Mouse (Mus musculus): ENCODE results near the gene Rasgef1b. TPM values are rescaled to one million over a fixed set of nuclear protein-coding genes. Genes with fewer than 3 reads are reported as not detected.
"Not testable (repeated sequence)": the region's sequence is repeated elsewhere in the genome, so short reads cannot be mapped to it uniquely, and the experiment has no call there.

The Rasgef1b gene
- total RNA-seq, 1 experiment from 2014 or later, result 30.5 TPM

DNA sequence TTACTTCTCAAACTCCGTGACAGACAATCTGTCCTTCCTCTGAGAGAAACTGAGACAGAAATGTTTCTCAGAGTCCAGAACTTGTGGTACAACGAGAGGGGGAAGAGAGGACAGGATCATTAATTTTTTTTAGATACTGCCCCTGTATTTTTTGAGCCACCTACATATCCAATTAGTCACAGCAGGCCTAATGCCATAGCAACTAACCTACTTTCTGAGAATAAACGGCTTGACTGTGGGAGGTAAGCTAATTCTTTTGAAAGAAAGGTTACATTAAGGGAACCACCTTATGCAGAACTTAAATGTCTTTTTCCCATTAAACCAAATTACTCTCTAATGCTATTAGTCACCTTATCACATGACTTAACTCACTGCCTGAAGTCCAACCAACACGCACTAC, 501.5 kb downstream of the Rasgef1b start:
- no peak for ATAC-seq (replicated peaks in 1 of 2; ENCODE audit: insufficient read depth in 1 of 2, low FRiP score in 2 of 2, low TSS enrichment in 1 of 2, low read depth in 1 of 2, poor library complexity in 2 of 2, severe bottlenecking in 2 of 2)

DNA sequence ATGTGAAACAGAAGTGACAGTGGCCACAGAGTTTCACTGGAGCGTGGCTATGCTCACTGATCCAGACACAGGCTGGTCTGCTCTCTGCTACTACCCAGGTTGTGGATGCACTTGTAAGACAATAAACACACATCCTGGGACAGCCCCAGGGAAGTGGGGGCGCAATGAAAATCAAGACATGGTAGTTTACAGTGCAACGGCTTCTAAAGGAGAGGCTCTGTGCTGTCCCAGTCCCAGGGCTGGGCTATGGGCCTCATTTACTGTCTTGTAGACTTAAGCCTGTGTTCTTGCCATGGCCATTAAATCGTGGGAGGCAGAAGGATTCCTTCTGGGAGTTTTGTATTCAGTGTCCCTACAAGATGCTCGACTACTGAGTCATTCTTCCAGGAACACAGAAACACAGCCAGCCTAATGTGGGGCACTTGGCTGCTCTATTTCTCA, 504.3 kb downstream of the Rasgef1b start:
- no peak for ATAC-seq (replicated peaks in 1 of 2; ENCODE audit: insufficient read depth in 1 of 2, low FRiP score in 2 of 2, low TSS enrichment in 1 of 2, low read depth in 1 of 2, poor library complexity in 2 of 2, severe bottlenecking in 2 of 2)

DNA sequence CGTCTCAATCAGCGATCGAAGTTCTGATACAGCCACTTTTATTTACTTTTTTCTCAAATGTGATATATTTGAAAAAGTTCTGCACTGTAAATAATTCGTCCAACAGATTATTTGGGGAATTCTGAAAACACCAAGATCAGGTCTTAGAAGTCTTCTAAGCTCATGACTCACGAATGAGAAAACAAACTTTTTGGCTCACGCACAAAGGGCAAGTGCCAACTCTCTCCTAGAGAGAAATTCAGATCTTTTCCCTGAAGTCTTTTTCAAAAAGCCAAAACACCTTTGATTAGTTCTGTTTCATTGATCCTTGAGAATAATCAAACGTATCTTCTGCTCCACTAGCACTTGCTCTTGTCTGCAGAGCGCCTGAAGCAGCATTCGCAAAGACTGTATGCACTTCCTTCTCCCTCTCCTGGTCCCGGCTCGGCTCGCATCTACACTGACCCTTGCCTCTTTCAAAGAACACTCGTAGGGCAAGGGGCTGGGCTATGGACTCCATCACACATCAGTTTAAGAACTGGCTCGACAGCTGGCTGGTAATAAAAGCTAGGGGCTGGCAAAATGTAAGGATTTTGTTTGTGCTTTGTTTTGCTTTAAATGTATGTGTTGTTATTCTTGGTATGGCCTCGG, 504.9 kb downstream of the Rasgef1b start:
- no peak for ATAC-seq (replicated peaks in 1 of 2; ENCODE audit: insufficient read depth in 1 of 2, low FRiP score in 2 of 2, low TSS enrichment in 1 of 2, low read depth in 1 of 2, poor library complexity in 2 of 2, severe bottlenecking in 2 of 2)

DNA sequence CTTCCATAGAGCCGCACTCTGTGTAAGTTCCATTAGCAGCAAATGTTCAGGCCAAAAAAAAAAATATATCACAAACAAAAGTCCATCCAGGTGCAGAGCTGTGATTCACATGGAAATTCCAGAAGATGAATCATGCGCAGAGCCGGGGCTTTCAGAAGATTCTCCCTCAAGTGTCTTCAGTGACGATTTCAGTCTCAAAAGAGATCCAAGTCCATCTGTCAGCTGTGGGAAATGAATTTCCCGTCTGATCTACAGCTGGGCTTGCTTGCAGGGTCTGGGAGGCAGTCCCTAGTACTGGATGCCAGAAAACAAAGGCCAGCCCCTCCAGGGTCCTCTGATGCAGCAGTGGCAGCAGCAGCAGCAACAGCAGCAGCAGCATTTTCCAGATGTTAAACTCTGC, 510.5 kb downstream of the Rasgef1b start:
- ATAC-seq (replicated peaks in 1 of 2; ENCODE audit: insufficient read depth in 1 of 2, low FRiP score in 2 of 2, low TSS enrichment in 1 of 2, low read depth in 1 of 2, poor library complexity in 2 of 2, severe bottlenecking in 2 of 2), result no peak

DNA sequence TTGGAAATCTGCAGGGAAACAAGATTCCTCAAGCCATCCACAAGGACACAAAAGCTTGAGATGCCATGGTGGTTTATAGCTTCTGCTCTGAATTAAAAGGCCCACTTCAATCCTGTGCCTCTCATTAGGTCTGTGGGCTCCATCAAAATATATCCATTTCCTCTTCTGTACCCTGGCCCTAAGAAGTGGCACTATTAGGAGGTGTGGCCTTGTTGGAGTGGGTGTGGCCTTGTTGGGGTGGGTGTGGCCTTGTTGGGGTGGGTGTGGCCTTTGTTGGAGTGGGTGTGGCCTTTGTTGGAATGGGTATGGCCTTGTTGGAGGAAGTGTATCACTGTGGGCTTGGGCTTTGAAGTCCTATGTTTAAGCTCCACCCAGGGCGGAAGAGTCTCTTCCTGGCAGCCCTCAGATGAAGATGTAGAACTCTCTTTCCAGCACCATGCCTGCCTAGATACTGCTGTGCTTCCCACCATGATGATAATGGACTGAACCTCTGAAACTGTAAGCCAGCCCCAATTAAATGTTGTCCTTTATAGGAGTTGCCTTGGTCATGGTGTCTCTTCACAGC, 512.2 kb downstream of the Rasgef1b start:
- ATAC-seq (replicated peaks in 1 of 2; ENCODE audit: insufficient read depth in 1 of 2, low FRiP score in 2 of 2, low TSS enrichment in 1 of 2, low read depth in 1 of 2, poor library complexity in 2 of 2, severe bottlenecking in 2 of 2), result not testable (repeated sequence)

DNA sequence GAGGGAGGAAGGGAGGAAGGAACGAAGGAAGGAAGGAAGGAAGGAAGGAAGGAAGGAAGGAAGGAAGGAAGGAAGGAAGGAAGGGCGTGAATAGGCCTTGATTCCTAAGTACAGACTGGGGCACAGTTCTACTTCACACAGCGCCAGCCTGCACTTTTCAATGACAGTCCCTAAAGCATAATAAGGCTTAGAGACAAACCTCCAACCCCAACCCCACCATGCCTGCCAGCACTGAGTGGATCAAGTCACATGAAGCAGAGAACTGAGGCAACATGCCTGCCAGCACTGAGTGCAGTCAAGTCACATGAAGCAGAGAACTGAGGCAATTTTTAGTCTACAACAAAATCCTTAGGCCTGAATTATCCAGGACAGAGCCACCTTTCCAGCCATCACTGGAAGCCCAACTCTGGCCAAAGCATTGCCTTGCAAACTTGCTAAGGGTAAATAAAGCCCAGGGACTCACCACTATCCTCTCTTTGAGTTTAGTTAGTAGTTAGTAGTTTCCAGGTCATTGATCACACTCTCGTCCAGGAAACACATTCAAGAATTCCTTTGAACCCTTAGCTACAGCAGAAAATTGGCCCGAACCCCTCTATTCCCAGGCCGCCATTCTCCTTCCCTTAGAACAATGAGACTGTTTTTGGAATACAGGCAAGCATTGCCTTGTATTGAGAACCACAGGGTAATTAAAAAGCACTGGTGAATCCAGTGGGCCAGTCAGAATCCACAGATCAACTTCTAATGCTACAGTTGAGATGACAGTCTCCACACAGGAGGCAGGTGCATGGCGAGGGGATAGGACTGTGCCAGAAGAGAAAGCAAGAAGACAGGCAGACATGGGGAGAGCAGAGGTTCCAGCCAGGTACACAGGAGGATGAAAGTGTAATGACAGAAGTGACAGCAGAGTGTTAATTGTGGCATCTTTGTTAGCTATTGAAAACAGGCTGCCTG, 513.4 kb downstream of the Rasgef1b start:
- ATAC-seq (replicated peaks in 1 of 2; ENCODE audit: insufficient read depth in 1 of 2, low FRiP score in 2 of 2, low TSS enrichment in 1 of 2, low read depth in 1 of 2, poor library complexity in 2 of 2, severe bottlenecking in 2 of 2), result no peak

DNA sequence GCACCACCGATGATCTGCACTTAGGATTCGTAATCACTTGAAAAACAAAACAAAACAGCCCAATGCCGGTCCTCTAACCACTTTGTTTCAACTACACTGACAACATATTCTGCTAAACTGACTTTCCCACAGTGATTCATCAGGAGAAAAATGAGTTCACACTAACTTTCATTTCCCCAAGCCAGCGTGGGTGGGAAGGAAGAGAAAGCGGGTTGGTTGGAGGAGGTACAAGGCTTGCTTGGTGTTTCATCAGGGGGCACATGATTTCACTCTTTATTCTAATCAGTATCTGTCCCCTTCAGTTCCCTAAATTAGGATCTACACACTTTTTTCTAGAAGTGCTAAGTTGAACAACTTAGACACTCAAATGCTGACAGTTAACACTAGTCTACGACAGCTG, 514.5 kb downstream of the Rasgef1b start:
- ATAC-seq (replicated peaks in 1 of 2; ENCODE audit: insufficient read depth in 1 of 2, low FRiP score in 2 of 2, low TSS enrichment in 1 of 2, low read depth in 1 of 2, poor library complexity in 2 of 2, severe bottlenecking in 2 of 2), result no peak; a peak in 1 of 4 replicates

DNA sequence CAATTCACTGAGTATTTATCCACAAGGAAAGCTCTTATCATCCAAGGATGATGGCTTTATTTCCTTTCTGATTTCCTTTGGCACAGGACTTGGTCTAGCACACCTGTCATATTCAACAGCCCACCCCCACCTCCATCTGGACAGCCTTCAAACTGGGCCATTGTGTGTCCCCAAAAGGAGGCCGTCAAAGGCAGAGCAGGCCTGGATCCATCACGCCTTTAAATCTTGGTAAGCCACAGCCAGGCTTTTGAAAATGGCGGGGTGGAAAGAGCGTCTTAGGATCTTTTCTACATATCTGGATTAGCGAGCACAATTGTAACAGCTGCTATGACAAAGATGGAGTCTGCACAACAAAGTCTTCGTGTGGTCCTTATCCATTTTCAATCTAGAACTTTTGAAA, 515.7 kb downstream of the Rasgef1b start:
- no peak for ATAC-seq (replicated peaks in 1 of 2; ENCODE audit: insufficient read depth in 1 of 2, low FRiP score in 2 of 2, low TSS enrichment in 1 of 2, low read depth in 1 of 2, poor library complexity in 2 of 2, severe bottlenecking in 2 of 2)

DNA sequence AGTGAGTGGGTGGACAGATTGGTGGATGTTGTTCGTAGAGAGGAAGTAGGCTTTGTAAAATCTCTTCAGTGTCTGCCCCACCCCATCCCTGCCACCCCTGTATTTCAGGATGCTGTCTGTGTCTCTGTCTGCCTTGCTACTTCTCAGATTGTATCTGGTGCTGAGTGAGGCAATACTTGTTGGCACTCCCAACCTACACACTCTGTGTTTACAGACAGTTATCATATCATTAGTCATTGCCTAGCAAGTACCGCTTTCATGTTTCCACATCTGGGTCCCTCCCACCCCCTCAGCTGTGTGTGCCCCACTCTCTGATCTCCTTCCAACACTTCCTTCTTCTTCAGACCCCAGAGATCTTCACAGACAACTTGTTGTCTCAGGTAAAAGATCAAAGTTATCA, 525.4 kb downstream of the Rasgef1b start:
- no peak for ATAC-seq (replicated peaks in 1 of 2; ENCODE audit: insufficient read depth in 1 of 2, low FRiP score in 2 of 2, low TSS enrichment in 1 of 2, low read depth in 1 of 2, poor library complexity in 2 of 2, severe bottlenecking in 2 of 2)

DNA sequence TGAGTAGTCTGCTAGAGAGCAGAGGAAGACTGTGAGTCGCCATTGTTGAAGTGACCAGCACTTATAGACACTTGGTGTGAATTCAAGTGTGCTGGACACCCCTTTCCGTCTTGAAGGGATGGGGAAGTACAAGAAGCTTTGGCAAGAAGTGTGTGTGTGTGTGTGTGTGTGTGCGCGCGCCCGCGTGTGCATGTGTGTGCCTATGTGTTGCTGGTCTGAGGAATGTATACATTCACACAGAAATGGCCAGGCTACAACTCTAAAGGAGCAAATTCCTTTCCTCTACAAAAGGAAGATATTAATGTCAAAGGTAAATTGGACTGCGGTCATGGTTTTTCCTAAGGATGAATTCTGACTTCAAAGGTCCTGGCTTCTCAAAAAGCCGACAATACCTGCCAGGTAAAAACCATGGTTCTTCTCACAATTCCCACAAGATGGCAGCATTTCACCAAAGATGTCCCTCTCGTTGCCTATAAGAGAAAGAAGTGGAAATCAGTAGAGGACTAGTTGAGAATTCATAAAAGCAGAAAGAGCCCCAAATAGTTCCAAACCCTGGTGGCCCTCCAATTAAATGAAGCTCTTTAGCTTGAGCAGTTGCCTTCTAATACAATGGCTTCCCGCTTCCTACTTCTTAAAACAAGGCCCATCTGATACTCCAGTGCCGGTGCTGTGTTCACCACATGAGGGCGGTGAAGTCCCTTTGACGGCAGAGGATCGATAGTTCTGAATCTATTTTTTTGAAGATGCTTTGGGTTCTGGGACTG, 526.6 kb downstream of the Rasgef1b start:
- ATAC-seq (replicated peaks in 1 of 2; ENCODE audit: insufficient read depth in 1 of 2, low FRiP score in 2 of 2, low TSS enrichment in 1 of 2, low read depth in 1 of 2, poor library complexity in 2 of 2, severe bottlenecking in 2 of 2), result peak; percentile 64 to 74; a peak in 3 of 4 replicates

DNA sequence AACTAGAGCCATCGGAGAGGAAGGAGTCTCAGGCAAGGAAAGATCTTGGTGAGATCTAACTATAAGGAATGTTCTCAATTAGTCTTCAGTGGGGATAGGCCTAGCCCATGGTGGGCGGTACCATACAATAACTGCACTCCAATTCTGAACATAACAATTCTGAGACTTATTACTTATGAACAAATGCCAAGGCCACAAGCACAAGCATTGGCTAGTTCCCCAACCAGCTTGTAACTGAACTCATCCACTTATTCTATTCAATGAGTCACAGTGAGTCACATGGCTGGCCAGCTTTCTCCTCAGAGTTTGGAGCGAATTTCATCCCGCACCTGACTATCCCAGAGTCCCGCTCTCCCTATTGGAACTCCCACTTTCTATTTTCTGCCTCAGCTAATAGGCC, 533.4 kb downstream of the Rasgef1b start:
- ATAC-seq (replicated peaks in 1 of 2; ENCODE audit: insufficient read depth in 1 of 2, low FRiP score in 2 of 2, low TSS enrichment in 1 of 2, low read depth in 1 of 2, poor library complexity in 2 of 2, severe bottlenecking in 2 of 2), result no peak

DNA sequence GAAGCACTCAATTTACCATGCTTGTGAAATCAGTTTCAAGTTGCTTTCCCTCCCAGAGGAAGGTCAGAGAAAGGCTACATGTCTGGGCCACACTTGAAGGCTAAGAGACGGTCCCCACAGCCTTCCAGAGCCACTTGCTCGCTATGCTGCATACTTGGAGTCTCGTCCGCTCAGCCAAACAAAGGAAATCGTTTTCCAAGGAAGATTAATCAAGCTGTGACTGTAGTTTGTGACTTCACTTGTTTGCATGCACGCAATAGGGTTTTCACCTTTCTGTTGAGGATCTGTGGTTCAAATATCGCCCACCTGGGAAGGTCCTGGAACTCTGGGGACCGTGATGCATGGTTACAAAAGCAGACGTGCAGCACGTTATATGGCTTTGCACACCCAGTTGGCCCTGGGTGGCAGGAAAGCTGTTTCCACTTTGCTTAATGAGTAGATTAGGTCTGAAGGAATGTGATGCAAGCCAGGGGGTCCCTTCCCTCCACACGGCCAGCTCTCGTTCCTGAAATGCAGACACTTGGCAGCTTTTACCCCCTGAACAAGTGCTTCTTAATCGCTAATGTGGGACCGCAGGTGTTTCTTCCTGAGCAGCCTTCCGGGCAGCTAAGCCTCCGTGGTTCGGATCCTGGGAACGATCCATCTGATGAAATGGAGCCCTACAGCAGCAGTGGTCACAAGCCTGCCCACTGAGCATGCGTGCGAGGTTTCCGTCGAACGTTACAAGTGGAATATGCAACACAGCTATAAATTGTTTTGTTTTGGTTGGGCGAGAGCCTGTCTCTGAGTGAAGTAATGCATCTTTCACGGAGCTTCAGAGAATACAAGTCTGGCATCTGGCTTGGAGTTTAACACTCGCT, 537.7 kb downstream of the Rasgef1b start:
- no peak for ATAC-seq (replicated peaks in 1 of 2; ENCODE audit: insufficient read depth in 1 of 2, low FRiP score in 2 of 2, low TSS enrichment in 1 of 2, low read depth in 1 of 2, poor library complexity in 2 of 2, severe bottlenecking in 2 of 2)

DNA sequence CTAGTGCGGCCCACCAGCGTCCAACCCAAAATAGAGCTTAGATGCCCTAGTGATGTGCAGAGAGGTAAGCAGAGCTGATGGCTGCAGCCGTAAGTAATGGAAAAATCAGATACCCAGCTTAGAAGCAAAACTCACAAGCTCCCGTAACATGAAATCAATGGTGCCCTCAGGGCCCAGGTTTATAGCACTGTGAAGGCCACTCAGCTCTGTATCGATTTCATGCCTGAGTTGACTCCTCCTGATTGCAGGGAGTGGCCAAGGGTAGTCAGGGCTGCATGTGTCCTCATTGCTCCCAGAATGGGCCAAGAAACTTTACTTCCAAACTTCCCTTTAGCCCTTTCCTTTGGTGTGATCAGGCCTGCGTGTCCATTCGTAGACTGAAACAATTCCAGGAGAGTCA, 545.2 kb downstream of the Rasgef1b start:
- no peak for ATAC-seq (replicated peaks in 1 of 2; ENCODE audit: insufficient read depth in 1 of 2, low FRiP score in 2 of 2, low TSS enrichment in 1 of 2, low read depth in 1 of 2, poor library complexity in 2 of 2, severe bottlenecking in 2 of 2)

DNA sequence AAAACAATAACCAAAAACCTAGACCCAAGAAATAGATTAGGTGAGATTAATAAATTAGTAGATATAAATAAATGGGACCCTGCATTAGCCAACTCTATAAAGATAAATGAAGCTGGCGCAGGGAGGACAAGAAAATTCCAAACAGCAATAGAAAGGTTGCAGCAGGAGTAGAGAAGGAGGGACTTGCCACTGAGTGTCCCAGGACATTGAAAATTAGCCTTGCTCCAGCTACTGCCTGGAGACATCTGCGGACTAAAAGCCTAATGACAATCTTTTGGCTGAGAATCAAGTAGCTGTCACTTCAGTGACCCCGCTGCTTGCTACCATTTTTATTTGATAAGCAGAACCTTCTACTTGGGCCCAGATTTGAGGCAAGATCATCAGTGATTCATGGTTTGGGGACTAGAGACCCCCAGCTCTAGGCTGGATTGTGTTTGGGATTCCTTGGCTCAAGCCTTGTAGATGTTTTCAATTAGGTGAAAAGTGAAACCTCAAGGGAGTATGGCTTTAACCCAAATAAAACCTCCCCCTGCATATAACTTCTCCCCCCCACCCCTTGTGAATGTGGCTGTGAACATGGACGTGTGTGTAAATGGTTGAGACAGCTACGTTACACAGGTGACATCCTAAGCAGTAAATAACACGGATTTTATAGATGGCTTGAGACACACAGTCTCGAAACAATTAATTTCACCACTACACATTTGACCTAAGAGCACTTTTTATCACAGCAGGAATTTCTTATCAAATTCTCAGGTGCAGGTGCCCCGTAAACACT, 554.1 kb downstream of the Rasgef1b start:
- ATAC-seq (replicated peaks in 1 of 2; ENCODE audit: insufficient read depth in 1 of 2, low FRiP score in 2 of 2, low TSS enrichment in 1 of 2, low read depth in 1 of 2, poor library complexity in 2 of 2, severe bottlenecking in 2 of 2), result no peak

DNA sequence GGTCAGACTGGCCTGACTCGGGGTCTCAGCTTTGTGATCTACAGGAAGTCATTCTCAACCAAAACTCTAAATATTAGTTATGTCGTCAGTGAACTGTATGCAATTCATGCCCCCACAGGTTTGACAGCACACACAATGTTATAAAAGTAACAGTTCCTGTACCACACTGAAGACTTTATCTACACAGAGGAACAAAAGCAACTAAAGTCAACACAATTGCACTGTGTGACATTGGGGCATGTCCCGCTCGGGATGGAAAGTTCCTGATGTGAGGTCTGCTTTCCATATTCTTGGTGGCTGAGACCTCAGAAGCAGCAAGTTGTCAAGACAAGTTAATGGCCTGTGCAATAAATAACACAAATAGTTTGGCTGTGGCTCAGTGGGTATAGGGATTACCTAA, 559.0 kb downstream of the Rasgef1b start:
- no peak for ATAC-seq (replicated peaks in 1 of 2; ENCODE audit: insufficient read depth in 1 of 2, low FRiP score in 2 of 2, low TSS enrichment in 1 of 2, low read depth in 1 of 2, poor library complexity in 2 of 2, severe bottlenecking in 2 of 2)

DNA sequence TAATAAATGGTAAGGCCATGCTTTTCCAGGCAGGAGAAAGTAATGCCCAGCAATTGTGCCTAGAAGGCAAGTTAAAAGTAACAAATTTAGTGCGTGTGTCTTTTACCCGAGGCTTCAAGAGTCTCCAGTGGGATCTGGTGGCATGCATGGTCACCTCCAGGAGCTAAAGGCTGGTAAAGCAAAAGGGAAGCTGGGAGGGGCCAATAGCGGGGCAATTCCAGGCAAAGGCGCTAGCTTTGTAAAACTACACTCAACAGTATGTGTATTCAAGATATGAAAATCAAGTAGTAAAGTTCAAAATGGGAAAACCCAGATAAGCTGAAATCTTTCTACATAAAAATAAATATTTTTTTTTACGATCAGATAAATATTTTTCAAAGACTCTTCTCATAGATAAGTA, 561.1 kb downstream of the Rasgef1b start:
- no peak for ATAC-seq (replicated peaks in 1 of 2; ENCODE audit: insufficient read depth in 1 of 2, low FRiP score in 2 of 2, low TSS enrichment in 1 of 2, low read depth in 1 of 2, poor library complexity in 2 of 2, severe bottlenecking in 2 of 2)
